Mouse (Mus musculus) forebrain, embryonic 14.5 days (tissue): ENCODE measurements around the gene 1700003H04Rik. TPM values are rescaled to one million over a fixed set of nuclear protein-coding genes. Genes with fewer than 3 reads are reported as not detected.

Source experiments
- ATAC-seq: fragments of 200-750 bp; cut with Nextera tagmentation; 2 replicates; pipeline ENCODE4 v1.8.0; 2017; ENCODE audit warnings: mild to moderate bottlenecking, moderate library complexity
- DNase-seq: peaks from one replicate; pipeline ENCODE4 v3.0.0-alpha.2; 2015; ENCODE audit warnings: low spot score
- H3K27ac ChIP-seq: fragments of 300-500 bp; sonication (generic); 2 replicates; pipeline ENCODE4 v1.5.1; 2014; ENCODE audit warnings: low read depth, mild to moderate bottlenecking, control low read depth, low read length, moderate library complexity
- H3K27me3 ChIP-seq: fragments of 300-500 bp; sonication (generic); replicated peaks from 2 replicates; pipeline ENCODE4 v1.6.1; 2014; ENCODE audit warnings: low read length, control low read depth, mixed read lengths; ENCODE audit not compliant: control insufficient read depth, insufficient read depth
- H3K36me3 ChIP-seq: fragments of 300-500 bp; sonication (generic); 2 replicates; pipeline ENCODE4 v1.6.1; 2014; ENCODE audit warnings: low read length, control low read depth; ENCODE audit not compliant: control insufficient read depth, insufficient read depth
- H3K4me1 ChIP-seq: fragments of 300-500 bp; sonication (generic); 2 replicates; pipeline ENCODE4 v1.6.1; 2014; ENCODE audit warnings: antibody characterized with exemption, low read length, control low read depth; ENCODE audit not compliant: control insufficient read depth, insufficient read depth
- H3K4me2 ChIP-seq: fragments of 300-500 bp; sonication (generic); 2 replicates; pipeline ENCODE4 v1.6.1; 2014; ENCODE audit warnings: mild to moderate bottlenecking, control low read depth, low read length
- H3K4me3 ChIP-seq: fragments of 300-500 bp; sonication (generic); 2 replicates; pipeline ENCODE4 v1.5.1; 2014; ENCODE audit warnings: low read depth, low read length, control low read depth
- H3K9ac ChIP-seq: fragments of 300-500 bp; sonication (generic); 2 replicates; pipeline ENCODE4 v1.6.1; 2014; ENCODE audit warnings: mild to moderate bottlenecking, low read length, control low read depth, moderate library complexity
- H3K9me3 ChIP-seq: fragments of 300-500 bp; sonication (generic); replicated peaks from 2 replicates; pipeline ENCODE4 v1.6.1; 2016; ENCODE audit warnings: low read length, control low read depth, mixed read lengths; ENCODE audit not compliant: control insufficient read depth
- WGBS: fragments of 180-500 bp; shearing (Covaris S2); extraction: QIAGEN DNeasy Blood & Tissue Kit; methylation state at CpG from one replicate; pipeline ENCODE4 v1.1.7; 2014; 5-methylcytosine and 5-hydroxymethylcytosine counted together
- polyA plus RNA-seq: library from polyadenylated mRNA; unstranded; fragments of >200 nt; fragmentation: Nextera tagmentation; extraction: Ambion mirVana; gene quantifications from 2 replicates; pipeline ENCODE4 v1.2.1, GENCODE M21; 2014

Gene 1700003H04Rik
- polyA plus RNA-seq, 1 experiment from 2014 or later = not detected

DNA sequence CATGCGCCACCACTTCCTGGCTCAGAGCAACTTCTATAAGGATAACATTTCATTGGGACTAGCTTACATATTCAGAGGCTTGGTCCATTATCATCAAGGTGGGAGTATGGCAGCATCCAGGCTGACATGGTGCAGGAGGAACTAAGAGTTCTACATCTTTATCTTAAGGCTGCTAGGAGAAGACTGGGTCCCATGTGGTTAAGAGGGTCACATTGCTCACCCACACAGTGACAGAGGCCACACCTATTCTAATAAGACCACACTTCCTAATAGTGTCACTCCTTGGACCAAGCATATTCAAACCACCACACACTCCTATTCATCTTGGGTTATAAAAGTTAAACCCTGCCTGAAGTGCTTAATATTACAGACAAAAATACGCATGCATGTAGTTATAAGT, 23.6 kb downstream of the 1700003H04Rik start:
- Histone ChIP-seq H3K4me2 (no peak overlapping the region), H3K4me3 (no peak overlapping the region), H3K36me3 (no peaks in the 10 kb centered on the region), H3K9ac (no peak overlapping the region), H3K4me1 (no peaks in the 10 kb centered on the region), H3K27ac (no peak overlapping the region), H3K9me3 (no peaks in the 10 kb centered on the region), H3K27me3 (no peaks in the 10 kb centered on the region)
- 89% methylated on average over 2 of the region's 2 CpGs for WGBS
- ATAC-seq (no peak), DNase-seq (no peak)

DNA sequence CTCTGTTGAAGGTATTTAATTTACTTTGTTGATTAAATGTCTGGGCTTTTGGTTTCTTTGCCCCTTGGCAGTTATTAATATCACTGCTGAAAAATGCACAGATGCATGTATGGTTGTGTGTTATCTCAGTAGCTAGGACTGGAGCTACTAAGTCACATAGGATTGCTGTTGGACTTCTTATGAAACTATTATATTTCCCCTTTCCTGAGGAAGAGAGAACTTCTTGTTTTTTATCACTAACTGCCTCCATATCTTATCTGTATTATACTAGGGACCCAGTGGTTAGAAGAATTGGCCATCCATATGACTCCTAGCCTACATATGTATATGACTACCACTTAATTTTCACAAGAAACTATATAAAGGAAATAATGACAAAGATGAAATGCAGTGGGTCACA, 24.9 kb downstream of the 1700003H04Rik start:
- Histone ChIP-seq H3K27me3 (no peaks in the 10 kb centered on the region), H3K9ac (no peak overlapping the region), H3K9me3 (no peaks in the 10 kb centered on the region), H3K4me3 (no peak overlapping the region), H3K4me1 (no peaks in the 10 kb centered on the region), H3K4me2 (no peak overlapping the region), H3K27ac (no peak overlapping the region), H3K36me3 (no peaks in the 10 kb centered on the region)
- ATAC-seq (no peak), DNase-seq (no peak)

- ATAC-seq (no peak), DNase-seq (no peak)
- H3K9ac ChIP-seq = no peak overlapping the region
- 83% methylated on average over 2 of the region's 2 CpGs for WGBS
- H3K4me3 ChIP-seq = no peak overlapping the region
- no peaks in the 10 kb centered on the region for H3K4me1 ChIP-seq
- no peaks in the 10 kb centered on the region for H3K27me3 ChIP-seq
- H3K36me3 ChIP-seq = no peaks in the 10 kb centered on the region
- no peak overlapping the region for H3K27ac ChIP-seq
- H3K9me3 ChIP-seq = no peaks in the 10 kb centered on the region
- H3K4me2 ChIP-seq = no peak overlapping the region
These were observed 25.8 kb downstream of the 1700003H04Rik start for GRCm38 (mm10) chr3:124555092-124555491.

- peak; percentile 16 for DNase-seq
These were observed 32.0 kb downstream of the 1700003H04Rik start for GRCm38 (mm10) chr3:124548898-124549297.

GRCm38 (mm10) chr3:124538260-124538659, 42.6 kb downstream of the 1700003H04Rik start:
- ATAC-seq = peak; percentile 50; the same call in 1 of the 2 replicates
- Histone ChIP-seq H3K36me3 (no peaks in the 10 kb centered on the region), H3K27ac (no peak overlapping the region), H3K9ac (no peak overlapping the region), H3K9me3 (no peaks in the 10 kb centered on the region), H3K27me3 (no peaks in the 10 kb centered on the region), H3K4me3 (no peak overlapping the region), H3K4me1 (no peaks in the 10 kb centered on the region), H3K4me2 (no peak overlapping the region)
- DNase-seq = peak; percentile 48
- WGBS = 73% methylated on average over 2 of the region's 2 CpGs

More at GRCm38 (mm10) chr3:124548898-124549297, 32.0 kb downstream of the 1700003H04Rik start:
- H3K4me3 ChIP-seq = no peak overlapping the region
- H3K9ac ChIP-seq = no peak overlapping the region
- no peaks in the 10 kb centered on the region for H3K27me3 ChIP-seq
- no peak overlapping the region for H3K4me2 ChIP-seq
- H3K36me3 ChIP-seq = no peaks in the 10 kb centered on the region
- H3K4me1 ChIP-seq = no peaks in the 10 kb centered on the region
- ATAC-seq = no peak
- WGBS = 87% methylated on average over 10 of the region's 10 CpGs
- H3K9me3 ChIP-seq = no peaks in the 10 kb centered on the region
- no peak overlapping the region for H3K27ac ChIP-seq

DNA sequence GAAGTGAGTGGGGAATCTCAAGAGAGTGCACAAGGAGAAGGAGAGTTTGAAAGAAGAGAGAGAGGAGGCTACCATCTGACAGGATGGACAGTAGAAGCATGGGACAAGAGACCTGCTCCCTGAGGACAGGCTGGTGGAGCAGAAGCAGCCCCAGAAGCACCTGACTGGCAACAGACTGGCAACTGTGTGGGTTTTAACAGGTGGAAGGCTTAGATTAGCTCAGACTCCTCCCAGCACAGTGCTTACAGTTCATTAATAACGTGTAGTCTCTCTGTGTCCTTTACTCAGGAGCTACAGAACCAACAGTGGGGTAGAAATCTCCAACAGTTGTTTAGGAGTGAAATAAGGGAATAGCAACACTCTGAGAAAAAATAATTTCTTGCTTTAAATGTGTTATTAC, 44.3 kb downstream of the 1700003H04Rik start:
- no peaks in the 10 kb centered on the region for H3K9me3 ChIP-seq
- no peak overlapping the region for H3K4me2 ChIP-seq
- ATAC-seq (no peak), DNase-seq (no peak)
- no peaks in the 10 kb centered on the region for H3K27me3 ChIP-seq
- H3K4me3 ChIP-seq = no peak overlapping the region
- H3K9ac ChIP-seq = no peak overlapping the region
- no peak overlapping the region for H3K27ac ChIP-seq
- no peaks in the 10 kb centered on the region for H3K4me1 ChIP-seq
- WGBS = 50% methylated on average over 1 of the region's 1 CpGs
- H3K36me3 ChIP-seq = no peaks in the 10 kb centered on the region

DNA sequence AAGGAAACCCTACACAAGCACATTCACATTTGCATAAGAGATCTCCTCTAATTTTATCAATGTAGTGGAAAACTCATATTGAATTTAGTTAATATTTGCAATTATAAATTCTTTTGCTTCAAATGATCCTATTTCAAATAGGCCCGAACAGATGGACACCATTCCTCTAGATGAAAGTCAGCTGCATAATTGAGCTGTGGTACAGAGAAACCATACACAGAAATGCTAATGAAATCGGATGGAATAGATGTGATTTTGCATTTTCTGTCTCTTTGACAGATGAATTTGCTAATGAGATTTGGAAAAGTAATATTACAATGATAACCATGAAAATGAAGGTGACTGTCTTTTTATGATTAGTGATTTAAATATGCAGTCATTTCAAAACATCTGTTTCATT, 62.1 kb downstream of the 1700003H04Rik start:
- ATAC-seq (no peak), DNase-seq (peak; percentile 14)
- H3K27ac ChIP-seq = no peak overlapping the region
- no peaks in the 10 kb centered on the region for H3K9me3 ChIP-seq
- H3K36me3 ChIP-seq = no peaks in the 10 kb centered on the region
- 74% methylated on average over 2 of the region's 2 CpGs for WGBS
- no peaks in the 10 kb centered on the region for H3K4me1 ChIP-seq
- H3K9ac ChIP-seq = no peak overlapping the region
- H3K4me2 ChIP-seq = no peak overlapping the region
- H3K4me3 ChIP-seq = no peak overlapping the region
- H3K27me3 ChIP-seq = no peaks in the 10 kb centered on the region

Other genes with a start within 250 kb of the 1700003H04Rik start
- gene 1700006A11Rik, start 155.1 kb downstream of the 1700003H04Rik start, polyA plus RNA-seq = not detected in 2 replicates